Mouse (Mus musculus): ENCODE measurements around the gene Col6a2.

GRCm38 (mm10) chr10:76645066-76645465 is 21.6 kb upstream of the Col6a2 start:
- TF ChIP-seq CTCF (IDR thresholded peaks at IDR 0.05; ENCODE audit: control insufficient read depth, insufficient read depth, insufficient read length): no peak
- TF ChIP-seq MYOD1 (IDR thresholded peaks at IDR 0.05; ENCODE audit: control insufficient read depth, insufficient read length, low read depth): no peak
- TF ChIP-seq MAX (IDR thresholded peaks at IDR 0.05): no peak
- TF ChIP-seq USF1 (IDR thresholded peaks at IDR 0.05; ENCODE audit: low read depth): no peak
- no peak for TF ChIP-seq CEBPB (IDR thresholded peaks at IDR 0.05; ENCODE audit: low read depth)

Measured in C2C12 (cell line).